28 mouse cellular contexts compared by ENCODE assay signal in genomic region chr5:144351185-144351584, GRCm38 (mm10). TPM values are rescaled to one million over a fixed set of nuclear protein-coding genes. Genes with fewer than 3 reads are reported as not detected.
"Had no signal": no experiment of that assay in that cellular context is flagged by ENCODE, and none has a peak within 500 bp of the region (broad histone marks: within the 10 kb centered on the region; RNA-seq: fewer than 3 reads in every experiment).

No protein-coding gene starts in this region.

- H3K9ac ChIP-seq: embryonic facial prominence, embryonic 12.5 days; embryonic facial prominence, embryonic 13.5 days; embryonic facial prominence, embryonic 15.5 days; forebrain, embryonic 12.5 days; forebrain, embryonic 13.5 days; forebrain, embryonic 15.5 days; forebrain, postnatal 0 days had no signal

- H3K4me3 ChIP-seq: embryonic facial prominence, embryonic 10.5 days; embryonic facial prominence, embryonic 12.5 days; embryonic facial prominence, embryonic 13.5 days; embryonic facial prominence, embryonic 15.5 days; erythroblast, embryonic 14.5 days; forebrain, embryonic 10.5 days; forebrain, embryonic 12.5 days; forebrain, embryonic 13.5 days; forebrain, embryonic 15.5 days; gastrocnemius, adult 2 months; heart, adult 2 months; heart, embryonic 10.5 days had no signal

- ATAC-seq: forebrain, embryonic 13.5 days; forebrain, embryonic 14.5 days; forebrain, embryonic 15.5 days; forebrain, embryonic 16.5 days; forebrain, postnatal 0 days had no signal

- H3K27ac ChIP-seq: embryonic facial prominence, embryonic 10.5 days; embryonic facial prominence, embryonic 12.5 days; embryonic facial prominence, embryonic 13.5 days; embryonic facial prominence, embryonic 15.5 days; forebrain, embryonic 10.5 days; forebrain, embryonic 12.5 days; forebrain, embryonic 13.5 days; forebrain, embryonic 15.5 days; gastrocnemius, adult 2 months; heart, adult 2 months; heart, embryonic 10.5 days had no signal

- DNase-seq: cerebellum, adult 9-11 months; cerebellum, postnatal 10 days; cerebellum, postnatal 14 days; cerebellum, postnatal 25 days; cerebellum, postnatal 36 days; embryo, embryonic 11 days; forebrain, postnatal 0 days; gastrocnemius, adult 2 months; gastrocnemius, postnatal 10 days; gastrocnemius, postnatal 14 days; gastrocnemius, postnatal 25 days; gastrocnemius, postnatal 36 days; heart, adult 18-20 months; heart, adult 2 months had no signal

- H3K4me1 ChIP-seq: embryonic facial prominence, embryonic 10.5 days; embryonic facial prominence, embryonic 12.5 days; embryonic facial prominence, embryonic 13.5 days; embryonic facial prominence, embryonic 15.5 days; forebrain, embryonic 12.5 days; forebrain, embryonic 13.5 days; forebrain, embryonic 15.5 days had no signal

- H3K27me3 ChIP-seq: embryonic facial prominence, embryonic 12.5 days; embryonic facial prominence, embryonic 13.5 days; embryonic facial prominence, embryonic 15.5 days; forebrain, embryonic 15.5 days had no signal

- H3K4me2 ChIP-seq: embryonic facial prominence, embryonic 12.5 days; embryonic facial prominence, embryonic 13.5 days; embryonic facial prominence, embryonic 15.5 days; forebrain, embryonic 12.5 days; forebrain, embryonic 13.5 days; forebrain, embryonic 15.5 days had no signal

- H3K36me3 ChIP-seq: embryonic facial prominence, embryonic 10.5 days; embryonic facial prominence, embryonic 12.5 days; embryonic facial prominence, embryonic 13.5 days; embryonic facial prominence, embryonic 15.5 days; forebrain, embryonic 10.5 days; forebrain, embryonic 12.5 days; forebrain, embryonic 15.5 days; heart, embryonic 10.5 days had no signal

- H3K9me3 ChIP-seq: embryonic facial prominence, embryonic 10.5 days; embryonic facial prominence, embryonic 12.5 days; embryonic facial prominence, embryonic 13.5 days; embryonic facial prominence, embryonic 15.5 days; forebrain, embryonic 10.5 days; forebrain, embryonic 12.5 days; forebrain, embryonic 13.5 days; forebrain, embryonic 15.5 days; heart, embryonic 10.5 days had no signal

RNA-seq across cellular contexts. Expression of gene Baiap2l1, which starts 6.7 kb away (rescaled TPM):
- total RNA-seq: common myeloid progenitor, adult 5-6 weeks; granulocyte monocyte progenitor cell, adult 5-6 weeks had no signal
- polyA plus RNA-seq: erythroblast, embryonic 14.5 days had no signal
